Mouse (Mus musculus) T-cell, adult 2 months (primary cell): ENCODE measurements around the gene Hecw1.

Source experiments
- DNase-seq: peaks from one replicate; pipeline ENCODE4 v3.0.0; 2022; ENCODE audit warnings: low spot score

Hecw1 gene

GRCm38 (mm10) chr13:14522906-14523269 lies at the start of gene Hecw1:
Hecw1 (minus strand) TSS chr13:14523228.
- DNase-seq = no peak

GRCm38 (mm10) chr13:14561336-14561735 lies 38.3 kb upstream of the Hecw1 start:
- no peak for DNase-seq

GRCm38 (mm10) chr13:14552628-14553027 lies 29.6 kb upstream of the Hecw1 start:
- DNase-seq = no peak

GRCm38 (mm10) chr13:14542860-14543259 lies 19.8 kb upstream of the Hecw1 start:
- no peak for DNase-seq

- DNase-seq = no peak
Observed at GRCm38 (mm10) chr13:14522128-14522905, 711 bp downstream of the Hecw1 start.

GRCm38 (mm10) chr13:14521746-14522127 lies 1.3 kb downstream of the Hecw1 start:
- no peak for DNase-seq

GRCm38 (mm10) chr13:14519605-14520004 lies 3.4 kb downstream of the Hecw1 start:
- no peak for DNase-seq

GRCm38 (mm10) chr13:14517478-14517877 lies 5.5 kb downstream of the Hecw1 start:
- DNase-seq = no peak

- DNase-seq = no peak
Observed at GRCm38 (mm10) chr13:14515106-14515505, 7.9 kb downstream of the Hecw1 start.

GRCm38 (mm10) chr13:14513934-14514333 lies 9.1 kb downstream of the Hecw1 start:
- no peak for DNase-seq

- DNase-seq = no peak
Observed at GRCm38 (mm10) chr13:14506765-14507164, 16.3 kb downstream of the Hecw1 start.

- DNase-seq = no peak
Observed at GRCm38 (mm10) chr13:14500251-14500650, 22.8 kb downstream of the Hecw1 start.

GRCm38 (mm10) chr13:14498780-14499179 lies 24.2 kb downstream of the Hecw1 start:
- no peak for DNase-seq

GRCm38 (mm10) chr13:14496954-14497353 lies 26.1 kb downstream of the Hecw1 start:
- DNase-seq = no peak

GRCm38 (mm10) chr13:14487812-14488211 lies 35.2 kb downstream of the Hecw1 start:
- no peak for DNase-seq

GRCm38 (mm10) chr13:14471121-14471520 lies 51.9 kb downstream of the Hecw1 start:
- no peak for DNase-seq

GRCm38 (mm10) chr13:14467517-14467916 lies 55.5 kb downstream of the Hecw1 start:
- DNase-seq = no peak

GRCm38 (mm10) chr13:14461036-14461435 lies 62.0 kb downstream of the Hecw1 start:
- no peak for DNase-seq

GRCm38 (mm10) chr13:14457043-14457442 lies 66.0 kb downstream of the Hecw1 start:
- no peak for DNase-seq

- no peak for DNase-seq
Observed at GRCm38 (mm10) chr13:14439540-14439939, 83.5 kb downstream of the Hecw1 start.

- no peak for DNase-seq
Observed at GRCm38 (mm10) chr13:14428845-14429553, 94.0 kb downstream of the Hecw1 start.

GRCm38 (mm10) chr13:14424836-14425235 lies 98.2 kb downstream of the Hecw1 start:
- no peak for DNase-seq

- no peak for DNase-seq
Observed at GRCm38 (mm10) chr13:14413405-14413804, 109.6 kb downstream of the Hecw1 start.

- DNase-seq = no peak
Observed at GRCm38 (mm10) chr13:14374470-14374869, 148.6 kb downstream of the Hecw1 start.
